9 mouse cellular contexts compared by ENCODE assay signal in the genomic region with DNA sequence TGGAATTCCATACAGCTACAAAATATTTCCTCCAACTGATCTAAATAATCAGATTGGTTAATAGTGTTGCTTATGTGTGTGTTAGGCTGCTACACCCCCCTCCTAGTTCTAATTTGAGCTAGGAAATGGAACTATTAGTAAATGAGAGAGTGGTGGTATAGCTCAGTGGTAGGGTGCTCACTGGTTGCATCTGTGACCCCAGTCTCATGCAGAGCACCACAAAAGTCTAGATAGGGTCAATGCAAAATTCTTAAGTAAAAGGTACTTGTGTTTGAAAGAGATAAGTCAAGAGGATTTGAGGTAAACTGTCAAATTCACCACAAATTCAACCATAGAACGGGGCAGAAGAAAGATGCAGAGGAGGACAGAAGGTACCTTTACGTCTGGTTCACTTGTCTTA. TPM values are rescaled to one million over a fixed set of nuclear protein-coding genes. Genes with fewer than 3 reads are reported as not detected.
DNase-seq lines count a peak whose midpoint lies in the region; ATAC-seq lines count a peak whose summit lies in the region.
"Had no signal": no experiment of that assay in that cellular context is flagged by ENCODE, and none has a peak within 500 bp of the region (broad histone marks: within the 10 kb centered on the region; RNA-seq: fewer than 3 reads in every experiment).

No protein-coding gene starts in this region.

- no peaks in the 10 kb centered on the region for H3K27me3 ChIP-seq in heart, embryonic 10.5 days (ENCODE audit: insufficient read depth, poor library complexity, severe bottlenecking)
- no peaks in the 10 kb centered on the region for H3K27me3 ChIP-seq in midbrain, embryonic 11.5 days (ENCODE audit: control insufficient read depth, insufficient read depth, low read length)
- no peaks in the 10 kb centered on the region for H3K27me3 ChIP-seq in midbrain, embryonic 15.5 days (replicated peaks)
- H3K27me3 ChIP-seq: CH12.LX had no signal

- peak; percentile 51 for DNase-seq in heart, adult 11 months
- no peak for DNase-seq in heart, embryonic 10.5 days (ENCODE audit: low spot score)
- DNase-seq in midbrain, embryonic 11.5 days (ENCODE audit: low spot score, missing footprints) = peak; percentile 73
- DNase-seq in A20 (ENCODE audit: low read depth, low spot score) = peak; percentile 47
- no peak for DNase-seq in spleen, postnatal 4 days (ENCODE audit: low spot score in 2 of 2)

- no peak overlapping the region for H3K27ac ChIP-seq in heart, embryonic 10.5 days
- no peak overlapping the region for H3K27ac ChIP-seq in midbrain, embryonic 11.5 days (ENCODE audit: low read depth, low read length)
- no peak overlapping the region for H3K27ac ChIP-seq in midbrain, embryonic 15.5 days

- no peaks in the 10 kb centered on the region for H3K36me3 ChIP-seq in heart, embryonic 10.5 days
- H3K36me3 ChIP-seq in midbrain, embryonic 11.5 days (ENCODE audit: control insufficient read depth, insufficient read depth, low read length) = no peaks in the 10 kb centered on the region
- H3K36me3 ChIP-seq in midbrain, embryonic 15.5 days (replicated peaks) = no peaks in the 10 kb centered on the region
- H3K36me3 ChIP-seq: G1E had no signal

- no peak overlapping the region for H3K4me3 ChIP-seq in heart, embryonic 10.5 days
- no peak overlapping the region for H3K4me3 ChIP-seq in midbrain, embryonic 11.5 days (ENCODE audit: low read depth, low read length)
- no peak overlapping the region for H3K4me3 ChIP-seq in midbrain, embryonic 15.5 days

- H3K9ac ChIP-seq in midbrain, embryonic 11.5 days (ENCODE audit: low read length) = no peak overlapping the region
- H3K9ac ChIP-seq in midbrain, embryonic 15.5 days = no peak overlapping the region

- H3K4me2 ChIP-seq in midbrain, embryonic 11.5 days = no peak overlapping the region
- H3K4me2 ChIP-seq in midbrain, embryonic 15.5 days = no peak overlapping the region

- H3K4me1 ChIP-seq in heart, embryonic 10.5 days = no peaks in the 10 kb centered on the region
- no peaks in the 10 kb centered on the region for H3K4me1 ChIP-seq in midbrain, embryonic 11.5 days (ENCODE audit: control insufficient read depth, insufficient read depth, low read length)
- H3K4me1 ChIP-seq in midbrain, embryonic 15.5 days = no peaks in the 10 kb centered on the region

- H3K9me3 ChIP-seq in heart, embryonic 10.5 days = no peaks in the 10 kb centered on the region
- H3K9me3 ChIP-seq in midbrain, embryonic 11.5 days (ENCODE audit: control insufficient read depth, low read length) = no peaks in the 10 kb centered on the region
- H3K9me3 ChIP-seq in midbrain, embryonic 15.5 days = no peaks in the 10 kb centered on the region

- WGBS in heart, embryonic 10.5 days = 84% methylated on average over 2 of the region's 2 CpGs
- WGBS in midbrain, embryonic 11.5 days = 86% methylated on average over 2 of the region's 2 CpGs
- WGBS in midbrain, embryonic 15.5 days = 93% methylated on average over 2 of the region's 2 CpGs

- ATAC-seq in midbrain, embryonic 11.5 days (ENCODE audit: low FRiP score) = no peak
- no peak for ATAC-seq in midbrain, embryonic 15.5 days (replicated peaks)
- ATAC-seq: Patski had no signal

RNA-seq across cellular contexts. Expression of gene Emb, which starts 10.7 kb away (rescaled TPM):
- polyA plus RNA-seq in heart, embryonic 10.5 days (2016; fragmentation: Nextera tagmentation; extraction: Ambion mirVana) = 26.6 and 44.9 TPM in 2 replicates
- 39.3 and 39.9 TPM in 2 replicates for polyA plus RNA-seq in midbrain, embryonic 11.5 days (2014; fragmentation: Nextera tagmentation; extraction: Ambion mirVana)
- polyA plus RNA-seq in midbrain, embryonic 15.5 days (2015; fragmentation: Nextera tagmentation; extraction: Ambion mirVana) = 12.2 and 12.5 TPM in 2 replicates

RNA-seq across cellular contexts. Expression of gene Gm17509, which starts 23.2 kb away (rescaled TPM):
- 0.27 and 0.36 TPM in 2 replicates for polyA plus RNA-seq in heart, embryonic 10.5 days (2016; fragmentation: Nextera tagmentation; extraction: Ambion mirVana)
- 0.68 and 0.94 TPM in 2 replicates for polyA plus RNA-seq in midbrain, embryonic 11.5 days (2014; fragmentation: Nextera tagmentation; extraction: Ambion mirVana)
- 0.46 and 0.51 TPM in 2 replicates for polyA plus RNA-seq in midbrain, embryonic 15.5 days (2015; fragmentation: Nextera tagmentation; extraction: Ambion mirVana)
- polyA plus RNA-seq: G1E, Patski had no signal

Comparison
In these comparisons a context has a peak if more than half of its experiments do, and no peak if none do; other contexts are left out.
1. DNase-seq: peak in heart, adult 11 months (single experiment), midbrain, embryonic 11.5 days (single experiment) and A20 (single experiment); none in heart, embryonic 10.5 days (single experiment) and spleen, postnatal 4 days (0 of 2).